Mouse (Mus musculus) spleen, postnatal 36 days (tissue): ENCODE data around the gene Foxi1.
"Not testable (repeated sequence)": the region's sequence is repeated elsewhere in the genome, so short reads cannot be mapped to it uniquely, and the experiment has no call there.

Experiments used
- DNase-seq, 2 experiments: peaks; one replicate each; pipeline ENCODE4 v3.0.0; 2022; ENCODE audit warnings: low spot score in 2 of 2, mixed read lengths in 1 of 2

Foxi1 gene

DNA sequence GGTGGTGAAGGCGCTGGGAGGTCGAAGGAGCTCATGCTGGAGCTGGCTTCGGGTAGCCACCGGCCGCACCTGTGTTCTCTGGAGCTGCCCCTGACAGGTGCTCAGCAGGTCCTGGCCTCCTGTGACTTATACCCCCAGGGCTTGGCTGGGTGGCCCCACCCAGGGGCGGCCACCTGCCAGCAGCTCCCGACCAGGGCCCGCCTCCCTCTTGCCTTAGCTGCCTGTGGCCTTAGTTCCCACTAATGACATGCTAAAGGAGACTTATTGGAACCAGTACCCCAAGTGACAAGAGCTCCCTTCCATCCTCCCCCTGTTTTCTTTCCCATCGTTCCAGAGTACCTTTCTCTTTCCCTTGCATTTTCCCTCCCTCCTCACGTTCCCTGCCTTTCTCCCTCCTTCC is at the start of gene Foxi1:
TSS of gene Foxi1 (minus strand) at position 101 of the 400 bp plus-strand sequence.
- DNase-seq = no peak

DNA sequence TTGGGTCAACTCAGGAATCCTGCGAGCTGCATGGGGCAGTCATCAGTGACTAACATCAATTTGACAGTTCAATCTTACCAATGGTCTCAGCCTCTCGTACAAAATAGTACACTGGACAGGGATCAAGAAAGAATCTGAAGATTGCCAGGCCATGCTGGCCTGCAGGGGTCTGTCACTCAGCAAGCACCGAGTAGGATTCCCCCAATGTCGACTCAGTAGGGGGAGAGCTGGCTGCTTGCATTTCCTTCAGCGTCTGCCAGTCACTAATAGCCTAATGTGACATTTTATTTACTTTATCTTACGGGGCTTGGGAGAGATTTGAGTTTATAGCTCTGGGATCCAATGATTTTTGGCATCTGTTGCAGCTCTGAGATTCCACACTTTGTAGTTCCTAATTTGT is 35.1 kb upstream of the Foxi1 start:
- no peak for DNase-seq

DNA sequence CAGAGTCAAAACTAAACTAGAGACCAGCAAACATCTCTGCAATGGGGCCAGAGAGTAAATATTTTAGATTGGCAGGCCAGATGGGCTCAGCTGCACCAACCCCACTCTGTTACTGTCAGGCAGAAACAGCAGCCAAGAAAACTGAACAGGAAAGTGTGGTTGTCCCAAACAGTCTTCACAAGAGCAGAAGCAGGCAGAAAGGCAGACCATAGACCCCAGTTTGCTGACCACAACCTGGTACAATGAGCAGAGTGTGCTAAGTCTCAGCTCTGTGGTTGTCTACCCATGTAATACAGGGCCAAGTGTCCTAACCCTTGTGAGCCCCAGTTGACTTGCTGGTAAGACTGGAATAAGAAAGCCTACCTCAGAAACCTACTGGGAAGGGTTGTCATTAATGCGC is 32.4 kb upstream of the Foxi1 start:
- no peak for DNase-seq

DNA sequence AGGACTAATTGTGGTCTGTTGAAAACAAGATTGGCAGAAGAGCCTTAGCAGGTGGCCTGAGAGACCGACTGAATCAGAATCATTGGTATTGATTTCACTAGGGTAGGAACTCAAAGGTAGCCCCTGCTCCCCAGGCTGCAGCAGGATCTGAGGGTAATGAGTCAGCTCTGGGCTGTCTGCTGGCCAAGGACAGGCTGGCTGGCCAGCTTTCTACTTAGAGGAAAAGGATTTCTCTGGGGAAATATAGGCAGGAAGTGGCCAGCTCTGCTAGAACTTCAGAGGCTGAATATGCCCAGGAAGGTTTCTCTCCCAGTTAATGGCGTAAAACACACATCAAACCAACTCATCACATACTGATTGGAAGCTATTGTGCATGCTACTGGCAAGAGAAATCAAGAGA is 31.8 kb upstream of the Foxi1 start:
- no peak for DNase-seq

DNA sequence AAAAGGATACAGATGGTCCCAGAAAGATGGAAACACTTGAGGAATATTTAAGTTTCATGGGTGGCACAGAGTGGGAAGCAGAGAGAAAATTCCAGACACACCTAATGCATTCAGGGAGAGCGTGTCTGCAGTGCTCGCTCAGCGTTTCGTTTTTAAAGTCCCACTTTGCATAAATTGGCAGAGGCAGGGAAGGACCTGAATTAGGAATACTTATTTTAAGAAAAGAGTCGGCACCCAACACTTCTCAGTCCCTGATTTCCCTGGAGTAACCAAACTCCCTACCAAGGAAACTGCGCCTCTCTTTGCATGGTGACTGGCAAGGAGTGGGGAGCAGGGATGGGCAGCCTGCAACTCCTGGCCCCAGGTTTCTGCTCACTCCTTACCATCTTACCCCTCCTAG is 29.0 kb upstream of the Foxi1 start:
- DNase-seq = no peak

DNA sequence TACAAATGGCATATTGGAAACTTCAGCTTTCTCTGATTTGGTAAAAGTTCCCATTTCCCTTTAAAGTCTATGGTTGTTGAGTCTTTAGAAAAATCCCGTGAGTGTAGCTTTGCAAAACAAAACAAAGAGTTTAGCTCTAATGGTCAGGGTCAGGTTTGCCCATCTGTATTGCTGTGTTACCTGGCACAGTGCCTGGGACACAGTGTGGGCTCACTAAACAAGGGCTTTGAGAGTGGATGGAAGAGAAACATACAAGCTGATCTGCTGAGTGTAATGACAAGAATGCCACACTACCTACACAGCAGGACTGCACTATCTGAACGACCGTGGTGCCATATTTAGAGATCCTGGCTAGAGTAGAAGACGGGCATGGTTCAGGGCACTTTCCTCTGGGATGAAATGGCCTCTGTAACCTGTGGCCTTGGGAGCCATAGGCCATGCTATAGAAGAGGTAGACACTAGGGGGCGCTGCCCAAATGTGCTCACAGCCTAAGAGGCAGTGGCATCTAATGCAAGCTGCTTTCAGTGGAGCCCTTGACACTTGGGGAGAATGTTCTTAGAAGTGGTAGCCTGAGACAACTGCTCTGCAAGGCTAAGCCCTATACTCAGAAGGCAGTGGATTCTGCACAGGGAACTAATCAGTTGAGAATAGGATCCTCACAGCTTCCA is 28.3 kb upstream of the Foxi1 start:
- no peak for DNase-seq

DNA sequence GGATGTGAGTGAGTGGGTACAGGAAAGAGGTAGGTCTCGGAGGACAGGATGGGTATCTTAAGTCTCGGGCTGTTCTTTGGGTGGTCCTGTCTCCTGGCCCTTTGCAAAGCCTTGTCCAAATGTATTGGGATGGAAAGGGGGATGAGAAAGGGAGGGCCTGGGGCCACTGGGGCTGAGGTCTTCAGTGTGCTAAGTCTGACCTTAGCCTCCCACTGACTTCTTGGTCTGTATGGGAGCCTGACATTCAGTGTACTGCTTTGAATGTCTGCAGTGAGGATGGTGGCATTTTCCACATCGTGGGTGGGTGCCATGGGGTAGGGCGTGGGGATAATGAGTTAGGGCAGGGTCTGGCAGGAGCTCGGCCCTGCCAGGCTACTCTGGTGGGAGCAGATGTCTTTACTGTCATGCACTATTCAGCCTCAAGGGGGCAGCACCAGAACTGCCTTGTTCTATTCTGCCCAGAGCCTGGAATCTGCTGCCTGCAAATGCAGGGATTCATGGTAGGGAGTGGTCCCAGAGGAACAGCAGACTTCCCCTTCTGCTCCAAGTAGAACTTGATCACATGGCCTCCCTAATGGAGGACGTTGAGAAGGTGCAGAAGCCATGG is 21.0 kb upstream of the Foxi1 start:
- DNase-seq = peak; percentile 6

DNA sequence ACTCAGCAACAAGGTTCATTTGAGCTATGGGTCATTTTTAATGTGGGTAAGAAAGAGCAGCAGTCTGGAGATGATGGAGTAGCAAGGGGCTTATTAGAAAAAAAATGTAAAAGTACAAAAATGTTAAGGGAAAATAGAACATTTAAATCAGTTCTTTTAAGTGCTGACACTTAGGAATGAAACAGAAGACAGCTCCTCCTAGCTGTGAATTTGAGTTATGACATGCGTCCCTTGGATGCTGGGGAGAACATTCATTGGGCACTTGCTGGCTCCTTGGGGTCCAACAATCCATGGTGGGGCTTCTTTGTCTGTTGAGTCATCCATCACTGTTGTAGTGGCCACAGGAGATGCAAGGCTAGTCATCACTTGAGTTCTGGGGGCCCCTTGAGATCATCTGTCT is 19.3 kb upstream of the Foxi1 start:
- DNase-seq = no peak

DNA sequence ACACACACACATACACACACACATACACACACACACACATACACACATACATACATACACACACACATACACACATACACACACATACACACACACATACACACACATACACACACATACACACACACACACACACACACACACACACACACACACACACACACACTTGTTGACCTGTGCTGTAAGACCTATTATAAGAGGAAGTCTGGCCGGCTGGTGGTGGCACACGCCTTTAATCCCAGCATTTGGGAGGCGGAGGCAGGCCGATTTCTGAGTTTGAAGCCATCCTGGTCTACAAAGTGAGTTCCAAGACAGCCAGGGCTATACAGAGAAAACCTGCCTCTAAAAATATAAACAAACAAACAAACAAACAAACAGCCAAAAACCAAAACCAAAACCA is 12.7 kb upstream of the Foxi1 start:
- DNase-seq = not testable (repeated sequence)

DNA sequence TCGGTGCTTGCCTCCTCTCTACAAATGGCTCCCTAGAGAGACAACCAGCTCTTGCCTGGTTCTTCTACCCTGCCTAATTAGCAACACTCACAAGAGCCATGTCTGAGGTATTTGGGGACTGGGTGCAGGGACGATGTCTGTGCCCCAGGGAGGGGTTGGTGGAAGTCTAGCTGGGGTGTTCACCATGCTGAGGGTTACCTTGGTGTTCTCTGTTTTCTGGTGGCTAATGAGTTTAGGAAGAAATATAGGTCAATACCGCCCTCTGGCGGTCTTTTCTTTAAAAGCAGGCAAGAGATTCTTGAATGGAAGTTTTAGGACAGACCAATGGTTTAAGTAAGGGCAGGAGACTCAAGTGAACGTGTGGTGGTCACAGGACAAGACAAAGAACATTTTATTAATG is 5.0 kb upstream of the Foxi1 start:
- DNase-seq = peak in 1 of 2 experiments; percentile 33

DNA sequence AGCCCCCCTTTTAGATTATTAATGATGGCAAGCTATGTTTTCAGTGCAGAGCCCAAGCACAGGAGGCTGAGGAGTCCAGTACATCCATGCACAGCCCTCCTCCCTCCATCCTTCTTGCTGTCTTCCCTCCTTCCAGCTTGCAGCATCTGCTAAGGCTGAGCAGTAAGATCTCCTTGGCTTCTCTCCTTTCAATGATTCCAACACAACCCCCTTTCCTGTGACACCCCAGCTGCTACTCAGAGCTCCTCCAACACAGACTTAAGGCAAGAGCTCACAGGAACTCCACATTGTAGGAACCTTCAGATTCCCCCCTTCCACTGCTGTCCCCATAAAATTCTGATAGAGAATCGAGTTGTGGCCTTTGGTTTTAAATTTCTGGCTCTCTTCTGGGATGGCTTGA is 5.1 kb downstream of the Foxi1 start:
- no peak for DNase-seq

DNA sequence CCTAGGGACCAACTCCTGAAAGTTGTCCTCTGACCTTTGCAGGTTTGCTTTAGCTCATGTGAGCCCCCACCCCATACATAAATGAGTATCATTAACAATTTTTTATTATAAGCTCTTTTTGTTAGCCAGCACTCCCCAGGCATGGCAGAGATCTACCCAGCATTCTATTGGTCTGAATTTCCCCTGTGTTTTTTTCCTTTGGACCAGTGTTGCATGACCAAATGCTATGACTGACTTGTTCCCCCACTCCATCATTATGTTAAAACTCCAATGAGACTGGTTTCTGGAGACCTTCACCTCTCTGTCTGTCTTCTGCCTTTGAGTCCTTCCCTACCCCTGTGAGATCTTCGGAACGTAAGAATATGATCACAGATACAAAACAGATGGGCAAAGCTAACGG is 12.7 kb downstream of the Foxi1 start:
- DNase-seq = no peak

DNA sequence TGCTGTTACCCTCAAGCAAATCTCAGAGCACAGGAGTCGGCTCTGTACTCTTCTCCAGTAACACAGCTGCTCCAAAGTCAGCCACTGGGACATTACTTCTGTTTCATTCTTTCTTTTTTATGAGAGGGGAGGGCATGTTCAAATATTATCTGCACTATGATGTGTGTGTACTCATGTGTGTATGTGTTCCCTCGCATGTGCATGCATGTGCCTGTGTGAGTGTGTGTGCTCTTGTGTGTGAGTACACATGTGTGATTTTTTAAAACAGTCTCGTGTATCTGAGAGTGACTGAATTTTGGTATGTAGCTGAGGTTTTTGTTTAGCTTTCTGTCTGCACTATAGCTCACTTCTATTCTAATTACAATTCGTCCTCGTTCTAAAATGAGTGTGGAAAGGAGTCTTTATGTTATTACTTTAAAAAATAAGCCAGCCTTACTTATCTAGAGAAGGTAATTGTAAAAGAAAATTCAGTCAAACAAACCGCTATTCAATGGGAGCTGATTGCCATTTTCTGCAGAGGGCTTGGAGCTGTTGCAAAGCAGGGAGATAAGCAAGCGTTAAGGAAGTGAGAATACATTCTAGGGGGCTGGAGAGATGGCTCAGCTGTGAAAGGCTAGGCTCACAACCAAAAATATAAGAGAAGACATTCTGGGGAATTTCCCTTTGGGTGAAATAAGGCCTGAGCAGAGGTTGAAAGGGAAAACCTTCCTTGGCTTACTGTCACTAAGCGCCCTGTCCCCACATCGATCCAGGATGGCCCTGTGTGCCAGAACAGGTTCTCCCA is 13.5 kb downstream of the Foxi1 start:
- DNase-seq = no peak

DNA sequence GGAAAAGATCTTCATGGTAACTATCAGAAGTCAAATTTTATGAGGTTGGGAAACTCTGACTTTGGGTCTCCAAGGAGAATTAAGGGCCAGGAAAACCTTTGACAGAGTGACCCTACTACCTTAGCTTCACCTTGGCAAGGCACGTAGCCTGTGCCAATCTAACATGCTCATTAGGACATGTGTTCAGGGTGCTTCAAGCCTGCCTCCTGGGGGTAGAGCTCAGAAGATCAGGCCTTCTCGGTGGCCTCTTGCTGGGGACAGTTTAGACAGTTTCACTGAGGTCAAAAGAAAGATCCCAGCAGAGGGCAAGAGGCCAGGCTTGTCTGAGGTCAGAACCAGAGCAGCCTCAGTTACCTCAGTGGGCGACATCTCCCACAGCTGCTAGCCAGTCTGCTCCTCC is 14.2 kb downstream of the Foxi1 start:
- DNase-seq = no peak

DNA sequence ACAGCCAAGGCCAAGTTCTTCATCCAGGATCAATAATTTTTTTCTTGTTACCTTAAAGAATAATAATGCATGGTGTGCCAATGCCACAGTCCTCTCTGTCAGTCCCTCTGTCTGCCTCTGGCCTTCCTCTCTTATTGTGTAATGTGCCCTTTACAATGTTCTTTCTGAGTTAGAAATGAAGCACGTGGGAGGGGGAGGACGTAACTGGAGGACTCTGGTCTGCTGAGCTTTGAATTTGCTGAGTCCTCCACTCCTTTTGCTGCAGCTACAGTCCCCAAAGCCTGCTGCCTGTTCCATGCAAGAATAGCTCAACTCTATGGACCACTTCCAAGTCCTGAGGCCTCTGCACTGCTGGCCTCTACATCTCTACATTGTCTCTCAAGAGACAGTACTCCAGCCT is 23.6 kb downstream of the Foxi1 start:
- no peak for DNase-seq

DNA sequence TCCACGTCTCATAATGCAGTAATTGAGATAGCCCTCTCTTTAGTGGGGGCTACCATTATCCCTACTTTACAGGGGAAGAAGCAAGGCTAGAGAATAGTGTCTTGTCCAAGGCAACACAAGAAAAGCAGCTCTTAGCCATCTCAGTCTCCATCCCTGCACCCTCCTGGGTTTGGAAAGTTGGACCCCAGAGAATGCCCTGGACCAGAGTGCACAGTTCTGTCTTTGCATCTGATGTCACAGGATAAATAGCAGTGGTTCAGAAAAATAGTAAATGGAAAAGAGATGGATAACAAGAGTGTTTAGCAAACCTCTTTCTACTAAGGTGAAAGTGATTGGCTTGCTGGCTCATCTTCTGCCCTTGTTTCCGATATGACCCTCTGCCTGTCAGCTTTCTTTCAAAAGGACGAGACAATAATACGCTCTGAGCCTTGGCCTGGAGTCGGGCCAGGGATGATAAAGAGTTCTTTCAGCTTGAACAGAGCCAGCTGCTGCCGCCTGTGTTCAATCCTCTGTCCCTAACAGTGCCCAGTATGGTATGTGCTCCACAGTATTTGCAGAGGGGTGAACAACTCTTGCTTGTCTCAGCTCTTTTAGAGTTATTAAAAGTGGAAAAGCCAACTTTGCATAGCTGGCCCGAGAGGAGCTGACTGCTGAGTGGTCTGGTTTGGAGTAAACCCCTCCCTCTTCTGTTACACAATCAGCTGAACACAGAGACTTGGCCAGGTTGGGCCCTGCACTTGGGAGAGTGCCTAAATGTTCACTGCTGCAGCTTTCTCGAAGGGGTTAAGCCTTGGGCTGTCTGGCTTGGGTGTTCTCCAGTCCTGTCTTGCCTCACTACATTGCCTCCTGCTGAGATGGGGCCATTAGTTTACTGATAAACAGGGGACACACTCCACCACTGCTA is 26.4 kb downstream of the Foxi1 start:
- peak in 1 of 2 experiments; percentile 15 for DNase-seq

DNA sequence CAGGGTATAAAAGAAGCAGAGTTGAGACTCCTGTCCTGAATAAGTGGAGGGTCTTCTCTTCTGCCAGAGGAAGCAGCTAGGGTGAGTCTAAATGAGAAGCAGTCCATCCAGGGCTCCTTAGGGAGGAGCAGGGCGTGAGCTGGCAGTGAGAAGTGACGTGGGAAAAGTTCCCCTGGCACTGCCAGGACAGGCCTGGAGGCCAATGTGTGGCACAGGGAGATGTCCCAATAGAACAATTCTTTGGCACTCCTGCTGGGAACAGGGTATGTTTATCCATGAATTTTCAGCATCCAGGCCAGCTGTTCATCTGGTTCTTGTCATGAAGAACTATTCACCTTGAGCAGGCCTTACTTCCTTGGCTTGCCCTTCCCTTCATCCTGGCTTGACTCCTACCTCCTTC is 29.1 kb downstream of the Foxi1 start:
- DNase-seq = no peak

DNA sequence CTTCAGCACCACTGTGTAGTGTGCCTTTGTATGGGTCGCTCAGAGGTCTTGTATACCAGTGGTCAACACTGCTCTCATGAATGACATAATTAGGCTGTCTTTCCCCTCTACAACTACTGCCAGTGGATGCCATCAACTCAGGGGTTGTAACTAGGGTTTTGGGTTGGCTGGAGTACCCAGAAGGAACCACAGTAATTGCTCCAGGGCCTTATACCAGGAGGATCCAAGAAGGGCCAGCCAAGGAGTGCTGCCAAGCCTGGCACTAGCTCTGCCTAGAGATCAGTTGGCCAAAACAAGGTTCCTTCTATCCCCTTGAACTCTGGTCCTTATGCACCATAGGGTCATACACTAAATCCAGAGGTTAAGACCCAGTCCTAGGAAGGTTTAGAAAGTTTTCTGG is 31.5 kb downstream of the Foxi1 start:
- DNase-seq = no peak

DNA sequence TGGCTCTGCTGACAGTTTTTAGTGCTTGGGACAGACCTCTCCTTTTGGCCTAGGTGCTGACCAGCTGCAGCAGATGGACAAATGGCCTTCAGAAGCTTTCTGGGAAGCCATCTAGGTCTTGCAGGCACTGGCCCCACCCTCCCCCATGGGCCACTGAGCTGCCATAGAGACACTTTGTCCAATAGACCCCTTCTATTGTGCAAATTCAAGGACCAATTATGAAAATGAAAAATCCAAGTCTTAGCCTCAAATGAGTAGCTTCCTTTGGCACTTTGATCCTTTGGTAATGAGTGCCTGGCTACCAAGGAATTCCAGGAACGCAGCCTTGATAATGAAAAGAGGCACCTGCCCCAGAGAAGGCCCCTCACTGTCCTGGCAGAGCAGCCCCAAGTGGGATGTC is 36.7 kb downstream of the Foxi1 start:
- no peak for DNase-seq

DNA sequence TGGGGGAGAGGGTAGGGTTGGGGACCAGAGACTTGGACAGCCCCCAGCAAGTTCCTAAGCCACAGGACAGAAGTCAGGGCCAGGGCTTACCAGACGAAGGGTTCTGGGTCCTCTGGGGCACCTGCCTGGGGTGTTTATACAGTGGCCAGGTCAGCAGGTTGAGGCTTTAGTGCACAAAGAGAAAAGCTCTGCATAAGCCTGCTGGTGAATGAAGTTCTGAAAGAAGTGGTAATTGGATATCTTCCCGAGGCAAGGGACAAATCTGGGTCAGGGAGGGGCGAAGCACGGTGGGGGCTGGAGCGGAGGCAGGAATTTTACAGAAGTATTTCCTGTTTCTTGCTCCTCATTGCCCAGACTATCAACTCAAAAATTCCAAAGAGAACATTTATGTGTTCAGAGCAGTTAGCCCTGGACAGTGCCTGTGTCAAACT is 38.4 kb downstream of the Foxi1 start:
- DNase-seq = peak in 1 of 2 experiments; percentile 2

DNA sequence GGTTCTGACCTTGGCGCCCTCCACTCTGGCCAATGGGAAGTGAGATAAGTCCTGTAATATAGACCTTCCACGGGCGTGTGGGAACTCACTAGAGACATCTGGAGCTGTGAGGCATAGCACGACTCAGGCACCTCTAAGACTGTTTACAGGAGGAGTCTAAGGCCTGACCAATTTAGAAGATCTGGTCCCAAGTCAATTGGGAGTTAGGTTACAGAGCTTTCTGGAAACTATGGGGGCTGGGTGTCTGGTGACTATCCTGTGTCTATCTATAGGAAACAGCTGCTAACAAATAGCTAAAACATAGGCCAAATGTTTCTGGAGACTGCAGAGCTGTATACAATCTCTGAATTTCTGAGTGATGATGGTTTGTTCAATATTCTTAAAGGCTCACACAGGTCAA is 41.5 kb downstream of the Foxi1 start:
- no peak for DNase-seq

DNA sequence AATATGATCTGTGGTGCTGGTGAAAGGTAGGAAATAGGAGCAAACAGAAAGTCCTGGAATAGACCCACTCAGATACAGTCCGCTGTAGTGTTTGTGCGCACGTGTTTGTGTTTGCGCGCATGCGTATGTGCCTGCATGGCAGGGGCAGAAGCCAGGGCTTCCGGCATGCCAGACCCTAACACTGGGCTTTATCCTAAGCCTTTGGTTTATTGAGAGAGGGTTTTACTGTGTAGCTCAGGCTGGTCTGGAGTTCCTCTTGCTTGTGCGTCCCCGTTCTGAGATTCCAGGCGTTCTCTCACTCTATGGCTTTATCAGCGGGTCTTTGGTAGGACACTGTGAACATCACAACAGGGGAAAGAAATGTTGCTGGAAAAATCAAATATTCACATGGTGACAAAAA is 42.6 kb downstream of the Foxi1 start:
- DNase-seq = no peak
